Mouse (Mus musculus) ovary, postnatal 14 days (tissue): ENCODE results near the gene Erp27.
"Not testable (repeated sequence)": the region's sequence is repeated elsewhere in the genome, so short reads cannot be mapped to it uniquely, and the experiment has no call there.

ENCODE experiments used
- DNase-seq: peaks from one replicate; pipeline ENCODE4 v3.0.0; 2022; ENCODE audit warnings: low spot score

Erp27 gene

GRCm38 (mm10) chr6:136922080-136922479, at the start of gene Erp27:
Gene Erp27 (minus strand): TSS chr6:136922180.
- no peak for DNase-seq

- DNase-seq = not testable (repeated sequence)
Measured at GRCm38 (mm10) chr6:136968877-136969276, 46.9 kb upstream of the Erp27 start.

GRCm38 (mm10) chr6:136967466-136967865, 45.5 kb upstream of the Erp27 start:
- no peak for DNase-seq

GRCm38 (mm10) chr6:136965912-136966311, 43.9 kb upstream of the Erp27 start:
- no peak for DNase-seq

GRCm38 (mm10) chr6:136964609-136965510, 42.9 kb upstream of the Erp27 start:
- DNase-seq = no peak

GRCm38 (mm10) chr6:136962957-136963356, 41.0 kb upstream of the Erp27 start:
- DNase-seq = no peak

- DNase-seq = no peak
Measured at GRCm38 (mm10) chr6:136959131-136959530, 37.2 kb upstream of the Erp27 start.

GRCm38 (mm10) chr6:136957062-136957461, 35.1 kb upstream of the Erp27 start:
- DNase-seq = no peak

GRCm38 (mm10) chr6:136955240-136955639, 33.3 kb upstream of the Erp27 start:
- DNase-seq = no peak

- no peak for DNase-seq
Measured at GRCm38 (mm10) chr6:136954715-136955114, 32.7 kb upstream of the Erp27 start.

- no peak for DNase-seq
Measured at GRCm38 (mm10) chr6:136954192-136954591, 32.2 kb upstream of the Erp27 start.

GRCm38 (mm10) chr6:136952930-136953329, 30.9 kb upstream of the Erp27 start:
- no peak for DNase-seq

GRCm38 (mm10) chr6:136950171-136950570, 28.2 kb upstream of the Erp27 start:
- DNase-seq = no peak

GRCm38 (mm10) chr6:136947716-136948115, 25.7 kb upstream of the Erp27 start:
- no peak for DNase-seq

- no peak for DNase-seq
Measured at GRCm38 (mm10) chr6:136946943-136947342, 25.0 kb upstream of the Erp27 start.

GRCm38 (mm10) chr6:136946241-136946640, 24.3 kb upstream of the Erp27 start:
- DNase-seq = no peak

- no peak for DNase-seq
Measured at GRCm38 (mm10) chr6:136944511-136944910, 22.5 kb upstream of the Erp27 start.

GRCm38 (mm10) chr6:136943392-136943791, 21.4 kb upstream of the Erp27 start:
- DNase-seq = no peak

- DNase-seq = no peak
Measured at GRCm38 (mm10) chr6:136942280-136942679, 20.3 kb upstream of the Erp27 start.

GRCm38 (mm10) chr6:136941051-136942021, 19.4 kb upstream of the Erp27 start, which contains the start of gene Arhgdib:
Gene Arhgdib (minus strand): TSS chr6:136941899.
- DNase-seq = no peak

- DNase-seq = no peak
Measured at GRCm38 (mm10) chr6:136940188-136940960, 18.4 kb upstream of the Erp27 start.
